Mouse (Mus musculus): ENCODE data around the gene Pkp3. TPM values are rescaled to one million over a fixed set of nuclear protein-coding genes. Genes with fewer than 3 reads are reported as not detected.
"Not testable (repeated sequence)": the region's sequence is repeated elsewhere in the genome, so short reads cannot be mapped to it uniquely, and the experiment has no call there.

Gene Pkp3
- 1 to 10 TPM in 1 of 2 experiments, under 1 TPM in 1; 0.94 to 1.5 TPM for total RNA-seq (2021)
- long read RNA-seq, experiment 1, partial matches to known transcripts, result 0 of 1 reads
- long read RNA-seq, experiment 1, other reads (novel, unspliced or antisense), result 0 of 1 reads
- long read RNA-seq, experiment 2, partial matches to known transcripts, result 0 of 1 reads
- long read RNA-seq, experiment 2, other reads (novel, unspliced or antisense), result 0 of 1 reads

- no peak for DNase-seq
Observed at GRCm38 (mm10) chr7:141077841-141078240, at the start of gene Pkp3. Gene Pkp3 (plus strand): TSS chr7:141078218.

- DNase-seq, result no peak
Observed at GRCm38 (mm10) chr7:141028831-141029230, 49.2 kb upstream of the Pkp3 start, which contains the start of gene Gm17387. Gene Gm17387 (plus strand): TSS chr7:141029131.

GRCm38 (mm10) chr7:141030390-141030789, 47.6 kb upstream of the Pkp3 start:
- no peak for DNase-seq

- DNase-seq, result no peak
Observed at GRCm38 (mm10) chr7:141032458-141033167, 45.4 kb upstream of the Pkp3 start.

- DNase-seq, result not testable (repeated sequence)
Observed at GRCm38 (mm10) chr7:141036624-141037023, 41.4 kb upstream of the Pkp3 start.

- DNase-seq, result no peak
Observed at GRCm38 (mm10) chr7:141038090-141039032, 39.7 kb upstream of the Pkp3 start.

- no peak for DNase-seq
Observed at GRCm38 (mm10) chr7:141039386-141040107, 38.5 kb upstream of the Pkp3 start.

- DNase-seq, result no peak
Observed at GRCm38 (mm10) chr7:141040867-141041606, 37.0 kb upstream of the Pkp3 start.

GRCm38 (mm10) chr7:141041661-141042060, 36.4 kb upstream of the Pkp3 start:
- peak; percentile 81 for DNase-seq

GRCm38 (mm10) chr7:141042539-141042938, 35.5 kb upstream of the Pkp3 start:
- DNase-seq, result no peak

- peak; percentile 15 for DNase-seq
Observed at GRCm38 (mm10) chr7:141046931-141047580, 31.0 kb upstream of the Pkp3 start.

- DNase-seq, result peak; percentile 76
Observed at GRCm38 (mm10) chr7:141047581-141048225, 30.3 kb upstream of the Pkp3 start.

- peak; percentile 94 for DNase-seq
Observed at GRCm38 (mm10) chr7:141048226-141049218, 29.5 kb upstream of the Pkp3 start.

- no peak for DNase-seq
Observed at GRCm38 (mm10) chr7:141049326-141049725, 28.7 kb upstream of the Pkp3 start.

- DNase-seq, result no peak
Observed at GRCm38 (mm10) chr7:141051060-141051685, 26.8 kb upstream of the Pkp3 start.

- no peak for DNase-seq
Observed at GRCm38 (mm10) chr7:141052016-141052415, 26.0 kb upstream of the Pkp3 start.

- DNase-seq, result no peak
Observed at GRCm38 (mm10) chr7:141052421-141052820, 25.6 kb upstream of the Pkp3 start.

GRCm38 (mm10) chr7:141055785-141056184, 22.2 kb upstream of the Pkp3 start:
- DNase-seq, result no peak
